ENCODE assay signal across 16 mouse cellular contexts in the genomic region with DNA sequence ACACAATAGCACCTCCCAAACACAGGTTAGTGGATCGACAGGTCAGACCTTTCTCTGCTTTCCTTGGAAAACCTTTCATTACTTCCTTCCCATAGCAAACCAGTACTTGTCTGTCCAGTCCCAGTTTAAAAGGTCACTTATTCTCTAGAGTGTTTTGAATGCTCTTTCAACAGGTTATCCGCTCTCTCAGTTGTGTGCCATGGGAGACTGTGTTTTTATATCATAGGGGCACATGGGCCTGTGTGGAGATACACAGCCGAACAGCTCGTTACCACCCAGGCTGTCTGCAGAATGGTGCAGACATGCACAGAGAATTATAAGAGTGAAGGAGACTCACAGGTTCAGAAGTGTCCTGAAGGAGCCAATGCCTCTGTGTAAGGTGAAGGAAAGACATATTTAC.
"Had no signal": no experiment of that assay in that cellular context is flagged by ENCODE, and none has a peak within 500 bp of the region (broad histone marks: within the 10 kb centered on the region; RNA-seq: fewer than 3 reads in every experiment).

No protein-coding gene starts in this region.

- H3K36me3 ChIP-seq: liver, embryonic 13.5 days; liver, embryonic 15.5 days; midbrain, embryonic 13.5 days; midbrain, embryonic 15.5 days; neural tube, embryonic 12.5 days; stomach, embryonic 15.5 days had no signal

- H3K9ac ChIP-seq: liver, embryonic 13.5 days; liver, embryonic 15.5 days; lung, embryonic 14.5 days; midbrain, embryonic 13.5 days; midbrain, embryonic 15.5 days; neural tube, embryonic 12.5 days; stomach, embryonic 15.5 days had no signal

- H3K4me2 ChIP-seq: liver, embryonic 13.5 days; liver, embryonic 15.5 days; lung, embryonic 14.5 days; midbrain, embryonic 13.5 days; midbrain, embryonic 15.5 days; neural tube, embryonic 12.5 days; stomach, embryonic 15.5 days had no signal

- H3K9me3 ChIP-seq: liver, embryonic 13.5 days; liver, embryonic 15.5 days; midbrain, embryonic 13.5 days; midbrain, embryonic 15.5 days; neural tube, embryonic 12.5 days; stomach, embryonic 15.5 days had no signal

- H3K4me3 ChIP-seq: liver, embryonic 13.5 days; liver, embryonic 15.5 days; megakaryocyte, embryonic 14.5 days; midbrain, embryonic 13.5 days; midbrain, embryonic 15.5 days; neural tube, embryonic 12.5 days; stomach, embryonic 15.5 days had no signal

- ATAC-seq: midbrain, embryonic 13.5 days; midbrain, embryonic 15.5 days had no signal

- DNase-seq: liver, embryonic 13.5 days; lung, adult 18-20 months; lung, embryonic 14.5 days; lung, postnatal 10 days; lung, postnatal 4 days; right cerebral cortex, postnatal 14 days; thymus, adult 2 months; thymus, postnatal 14 days; thymus, postnatal 36 days had no signal

- H3K27me3 ChIP-seq: liver, embryonic 13.5 days; liver, embryonic 15.5 days; megakaryocyte, embryonic 14.5 days; midbrain, embryonic 15.5 days; neural tube, embryonic 12.5 days; stomach, embryonic 15.5 days had no signal

- H3K27ac ChIP-seq: liver, embryonic 13.5 days; liver, embryonic 15.5 days; midbrain, embryonic 13.5 days; midbrain, embryonic 15.5 days; neural tube, embryonic 12.5 days; stomach, embryonic 15.5 days; stomach, postnatal 0 days had no signal

- H3K4me1 ChIP-seq: liver, embryonic 13.5 days; liver, embryonic 15.5 days; midbrain, embryonic 13.5 days; midbrain, embryonic 15.5 days; stomach, embryonic 15.5 days had no signal
